Mouse (Mus musculus) kidney, embryonic 15.5 days (tissue): ENCODE results near the gene Fnbp1l. TPM values are rescaled to one million over a fixed set of nuclear protein-coding genes. Genes with fewer than 3 reads are reported as not detected.

Experiments
- ATAC-seq: fragments of 200-750 bp; cut with Nextera tagmentation; replicated peaks from 2 replicates; pipeline ENCODE4 v1.8.0; 2017; ENCODE audit warnings: moderate TSS enrichment; ENCODE audit not compliant: low FRiP score
- H3K27ac ChIP-seq: fragments of 300-500 bp; sonication (generic); 2 replicates; pipeline ENCODE4 v1.5.1; 2015; ENCODE audit warnings: mild to moderate bottlenecking, inconsistent platforms
- H3K27me3 ChIP-seq: fragments of 300-500 bp; sonication (generic); 2 replicates; pipeline ENCODE4 v1.6.1; 2015; ENCODE audit warnings: inconsistent platforms
- H3K36me3 ChIP-seq: fragments of 300-500 bp; sonication (generic); 2 replicates; pipeline ENCODE4 v1.6.1; 2015; ENCODE audit warnings: inconsistent platforms
- H3K4me1 ChIP-seq: fragments of 300-500 bp; sonication (generic); 2 replicates; pipeline ENCODE4 v1.6.1; 2015; ENCODE audit warnings: inconsistent platforms
- H3K4me2 ChIP-seq: fragments of 300-500 bp; sonication (generic); 2 replicates; pipeline ENCODE4 v1.6.1; 2015; ENCODE audit warnings: moderate library complexity, mild to moderate bottlenecking, inconsistent platforms
- H3K4me3 ChIP-seq: fragments of 300-500 bp; sonication (generic); replicated peaks from 2 replicates; pipeline ENCODE4 v1.5.1; 2015; ENCODE audit warnings: mild to moderate bottlenecking, inconsistent platforms
- H3K9ac ChIP-seq: fragments of 300-500 bp; sonication (generic); 2 replicates; pipeline ENCODE4 v1.6.1; 2015; ENCODE audit warnings: mild to moderate bottlenecking, inconsistent platforms
- H3K9me3 ChIP-seq: fragments of 300-500 bp; sonication (generic); replicated peaks from 2 replicates; pipeline ENCODE4 v1.6.1; 2016; ENCODE audit warnings: inconsistent platforms
- WGBS: fragments of 180-500 bp; shearing (Covaris S2); methylation state at CpG from one replicate; pipeline ENCODE4 v1.1.7; 2015; ENCODE audit warnings: mixed read lengths; 5-methylcytosine and 5-hydroxymethylcytosine counted together
- polyA plus RNA-seq: library from polyadenylated mRNA; unstranded; fragments of >200 nt; fragmentation: Nextera tagmentation; extraction: Ambion mirVana; gene quantifications from 2 replicates; pipeline ENCODE4 v1.2.1, GENCODE M21; 2015

Gene Fnbp1l
- polyA plus RNA-seq, 1 experiment from 2014 or later = 46.7 TPM

GRCm38 (mm10) chr3:122599291-122599690 lies 20.2 kb downstream of the Fnbp1l start:
- 0 out of 2 replicates have a peak, but pooled peaks cover 2% of the 10 kb centered on the region for H3K4me1 ChIP-seq
- 83% methylated on average over 4 of the region's 4 CpGs for WGBS
- 0 out of 2 replicates have a peak, but pooled peaks cover 6% of the 10 kb centered on the region for H3K36me3 ChIP-seq
- H3K9me3 ChIP-seq = no peaks in the 10 kb centered on the region
- no peak overlapping the region for H3K9ac ChIP-seq
- no peak overlapping the region for H3K27ac ChIP-seq
- no peaks in the 10 kb centered on the region for H3K27me3 ChIP-seq
- no peak overlapping the region for H3K4me2 ChIP-seq
- no peak overlapping the region for H3K4me3 ChIP-seq
- ATAC-seq = no peak

GRCm38 (mm10) chr3:122590804-122591203 lies 28.7 kb downstream of the Fnbp1l start:
- H3K9ac ChIP-seq = no peak overlapping the region
- no peaks in the 10 kb centered on the region for H3K27me3 ChIP-seq
- no peak for ATAC-seq
- 91% methylated on average over 5 of the region's 5 CpGs for WGBS
- 0 out of 2 replicates have a peak overlapping the region, but pooled peaks have one; percentile 10 for H3K27ac ChIP-seq
- H3K4me1 ChIP-seq = peaks cover 9% of the 10 kb centered on the region; the same call in 1 of the 2 replicates
- peaks cover 13% of the 10 kb centered on the region for H3K36me3 ChIP-seq
- H3K4me2 ChIP-seq = no peak overlapping the region
- no peaks in the 10 kb centered on the region for H3K9me3 ChIP-seq
- no peak overlapping the region for H3K4me3 ChIP-seq

GRCm38 (mm10) chr3:122590346-122590745 lies 29.2 kb downstream of the Fnbp1l start:
- H3K4me2 ChIP-seq = no peak overlapping the region
- peaks cover 9% of the 10 kb centered on the region; the same call in 1 of the 2 replicates for H3K4me1 ChIP-seq
- 70% methylated on average over 4 of the region's 4 CpGs for WGBS
- ATAC-seq = no peak
- peak overlapping the region; percentile 15; the same call in 1 of the 2 replicates for H3K27ac ChIP-seq
- H3K27me3 ChIP-seq = no peaks in the 10 kb centered on the region
- H3K9me3 ChIP-seq = no peaks in the 10 kb centered on the region
- H3K9ac ChIP-seq = no peak overlapping the region
- H3K4me3 ChIP-seq = no peak overlapping the region
- peaks cover 17% of the 10 kb centered on the region for H3K36me3 ChIP-seq

GRCm38 (mm10) chr3:122586918-122587641 lies 32.4 kb downstream of the Fnbp1l start:
- ATAC-seq = peak; percentile 71
- WGBS = 52% methylated on average over 3 of the region's 3 CpGs
- H3K4me3 ChIP-seq = no peak overlapping the region
- H3K4me2 ChIP-seq = no peak overlapping the region
- 0 out of 2 replicates have a peak overlapping the region, but pooled peaks have one; percentile 10 for H3K27ac ChIP-seq
- no peak overlapping the region for H3K9ac ChIP-seq
- peaks cover 22% of the 10 kb centered on the region for H3K36me3 ChIP-seq
- H3K4me1 ChIP-seq = peaks cover 9% of the 10 kb centered on the region; the same call in 1 of the 2 replicates
- no peaks in the 10 kb centered on the region for H3K9me3 ChIP-seq
- H3K27me3 ChIP-seq = no peaks in the 10 kb centered on the region

GRCm38 (mm10) chr3:122577360-122577759 lies 42.2 kb downstream of the Fnbp1l start:
- H3K27ac ChIP-seq = no peak overlapping the region
- no peak for ATAC-seq

GRCm38 (mm10) chr3:122574921-122575320 lies 44.6 kb downstream of the Fnbp1l start:
- Histone ChIP-seq H3K36me3 (peaks cover 7% of the 10 kb centered on the region), H3K9me3 (no peaks in the 10 kb centered on the region), H3K4me1 (no peaks in the 10 kb centered on the region), H3K27ac (no peak overlapping the region), H3K4me3 (no peak overlapping the region), H3K4me2 (no peak overlapping the region), H3K9ac (no peak overlapping the region), H3K27me3 (no peaks in the 10 kb centered on the region)
- no peak for ATAC-seq
- WGBS = 76% methylated on average over 1 of the region's 1 CpGs

More at GRCm38 (mm10) chr3:122577360-122577759, 42.2 kb downstream of the Fnbp1l start:
- no peak overlapping the region for H3K9ac ChIP-seq
- H3K4me2 ChIP-seq = no peak overlapping the region
- no peaks in the 10 kb centered on the region for H3K4me1 ChIP-seq
- no peaks in the 10 kb centered on the region for H3K27me3 ChIP-seq
- no peaks in the 10 kb centered on the region for H3K9me3 ChIP-seq
- H3K36me3 ChIP-seq = peaks cover 5% of the 10 kb centered on the region
- no peak overlapping the region for H3K4me3 ChIP-seq

- Histone ChIP-seq H3K9ac (no peak overlapping the region), H3K9me3 (no peaks in the 10 kb centered on the region), H3K4me3 (no peak overlapping the region), H3K27ac (no peak overlapping the region), H3K36me3 (peaks cover 9% of the 10 kb centered on the region), H3K4me2 (no peak overlapping the region), H3K4me1 (no peaks in the 10 kb centered on the region), H3K27me3 (no peaks in the 10 kb centered on the region)
- 94% methylated on average over 5 of the region's 5 CpGs for WGBS
- ATAC-seq = no peak
These were observed 45.9 kb downstream of the Fnbp1l start for GRCm38 (mm10) chr3:122573426-122574286.

GRCm38 (mm10) chr3:122566549-122566948 lies 53.0 kb downstream of the Fnbp1l start:
- Histone ChIP-seq H3K36me3 (peaks cover 26% of the 10 kb centered on the region), H3K4me1 (no peaks in the 10 kb centered on the region; the same call in 1 of the 2 replicates), H3K27ac (no peak overlapping the region), H3K4me2 (no peak overlapping the region), H3K4me3 (no peak overlapping the region), H3K9me3 (no peaks in the 10 kb centered on the region), H3K27me3 (no peaks in the 10 kb centered on the region), H3K9ac (no peak overlapping the region)
- 72% methylated on average over 4 of the region's 4 CpGs for WGBS
- ATAC-seq = no peak

- H3K9me3 ChIP-seq = no peaks in the 10 kb centered on the region
- H3K36me3 ChIP-seq = peaks cover 30% of the 10 kb centered on the region
- no peak overlapping the region for H3K27ac ChIP-seq
- WGBS = 82% methylated on average over 3 of the region's 3 CpGs
- H3K4me3 ChIP-seq = no peak overlapping the region
- no peaks in the 10 kb centered on the region; the same call in 1 of the 2 replicates for H3K4me1 ChIP-seq
- no peaks in the 10 kb centered on the region for H3K27me3 ChIP-seq
- no peak overlapping the region for H3K9ac ChIP-seq
- H3K4me2 ChIP-seq = no peak overlapping the region
- no peak for ATAC-seq
These were observed 53.4 kb downstream of the Fnbp1l start for GRCm38 (mm10) chr3:122566112-122566511.

- Histone ChIP-seq H3K4me2 (no peak overlapping the region), H3K9ac (no peak overlapping the region), H3K4me1 (no peaks in the 10 kb centered on the region; the same call in 1 of the 2 replicates), H3K9me3 (no peaks in the 10 kb centered on the region), H3K4me3 (no peak overlapping the region), H3K27me3 (no peaks in the 10 kb centered on the region), H3K27ac (no peak overlapping the region), H3K36me3 (peaks cover 30% of the 10 kb centered on the region)
- ATAC-seq = no peak
- 25% methylated on average over 7 of the region's 7 CpGs for WGBS
These were observed 54.2 kb downstream of the Fnbp1l start for GRCm38 (mm10) chr3:122565285-122565684.

- no peaks in the 10 kb centered on the region for H3K27me3 ChIP-seq
- no peak for ATAC-seq
- H3K36me3 ChIP-seq = peaks cover 31% of the 10 kb centered on the region
- WGBS = 46% methylated on average over 2 of the region's 2 CpGs
- no peak overlapping the region for H3K4me2 ChIP-seq
- no peak overlapping the region for H3K27ac ChIP-seq
- no peaks in the 10 kb centered on the region for H3K4me1 ChIP-seq
- H3K9me3 ChIP-seq = no peaks in the 10 kb centered on the region
- no peak overlapping the region for H3K9ac ChIP-seq
- no peak overlapping the region for H3K4me3 ChIP-seq
These were observed 61.7 kb downstream of the Fnbp1l start for GRCm38 (mm10) chr3:122557766-122558165.

GRCm38 (mm10) chr3:122551174-122551573 lies 68.3 kb downstream of the Fnbp1l start:
- no peak for ATAC-seq
- no peak overlapping the region for H3K9ac ChIP-seq
- H3K27me3 ChIP-seq = no peaks in the 10 kb centered on the region
- peaks cover 28% of the 10 kb centered on the region for H3K36me3 ChIP-seq
- 87% methylated on average over 3 of the region's 3 CpGs for WGBS
- H3K27ac ChIP-seq = no peak overlapping the region
- no peak overlapping the region for H3K4me3 ChIP-seq
- H3K9me3 ChIP-seq = no peaks in the 10 kb centered on the region
- H3K4me1 ChIP-seq = no peaks in the 10 kb centered on the region
- H3K4me2 ChIP-seq = no peak overlapping the region
